In genomic region chr19:37238651-37239050, GRCm38 (mm10) we compare ENCODE assay signal across 12 mouse cellular contexts. TPM values are rescaled to one million over a fixed set of nuclear protein-coding genes. Genes with fewer than 3 reads are reported as not detected.
DNase-seq lines count a peak whose midpoint lies in the region; ATAC-seq and TF ChIP-seq lines count a peak whose summit lies in the region.
"Had no signal": no experiment of that assay in that cellular context is flagged by ENCODE, and none has a peak within 500 bp of the region (broad histone marks: within the 10 kb centered on the region; RNA-seq: fewer than 3 reads in every experiment).

No protein-coding gene starts in this region.

- peak; percentile 52; the same call in 1 of the 2 replicates for ATAC-seq in hindbrain, embryonic 16.5 days
- no peak for ATAC-seq in hindbrain, embryonic 11.5 days (ENCODE audit: low FRiP score)
- ATAC-seq in forebrain, embryonic 15.5 days (replicated peaks): peak; percentile 42; the same call in 1 of the 2 replicates
- ATAC-seq in midbrain, embryonic 13.5 days: 0 out of 2 replicates have a peak, but pooled peaks have one; percentile 3
- ATAC-seq in granulocyte monocyte progenitor cell, adult 5-6 weeks (replicated peaks; ENCODE audit: poor library complexity, severe bottlenecking): no peak

- intact Hi-C loops in left cerebral cortex, postnatal 4 days (cut with DNase I): loop anchor here (5.0 kb wide), 1 partner anchor 271 kb away; no protein-coding TSS in a partner anchor

- H3K9me3 ChIP-seq in hindbrain, embryonic 16.5 days (ENCODE audit: control insufficient read depth, low read length): no peaks in the 10 kb centered on the region
- no peaks in the 10 kb centered on the region for H3K9me3 ChIP-seq in hindbrain, embryonic 11.5 days (ENCODE audit: control insufficient read depth, low read length)
- no peaks in the 10 kb centered on the region for H3K9me3 ChIP-seq in forebrain, embryonic 15.5 days
- no peaks in the 10 kb centered on the region for H3K9me3 ChIP-seq in midbrain, embryonic 13.5 days
- H3K9me3 ChIP-seq: embryonic facial prominence, embryonic 12.5 days had no signal

- no peaks in the 10 kb centered on the region for H3K27me3 ChIP-seq in hindbrain, embryonic 16.5 days (replicated peaks; ENCODE audit: control insufficient read depth, insufficient read depth, low read length)
- H3K27me3 ChIP-seq in hindbrain, embryonic 11.5 days (ENCODE audit: control insufficient read depth, insufficient read depth, low read length): peaks cover 20% of the 10 kb centered on the region
- H3K27me3 ChIP-seq in forebrain, embryonic 15.5 days: peaks cover 10% of the 10 kb centered on the region; the same call in 1 of the 2 replicates
- H3K27me3 ChIP-seq in midbrain, embryonic 13.5 days: peaks cover 23% of the 10 kb centered on the region

- no peak for DNase-seq in hindbrain, embryonic 11.5 days (ENCODE audit: low spot score)
- no peak for DNase-seq in left cerebral cortex, postnatal 4 days
- no peak for DNase-seq in cerebellum, adult 18-20 months
- DNase-seq: right cerebral cortex, postnatal 14 days had no signal

- no peaks in the 10 kb centered on the region for H3K36me3 ChIP-seq in hindbrain, embryonic 16.5 days (ENCODE audit: control insufficient read depth, insufficient read depth, low read length)
- no peaks in the 10 kb centered on the region for H3K36me3 ChIP-seq in hindbrain, embryonic 11.5 days (ENCODE audit: control insufficient read depth, insufficient read depth, low read length)
- H3K36me3 ChIP-seq in forebrain, embryonic 15.5 days: no peaks in the 10 kb centered on the region
- no peaks in the 10 kb centered on the region for H3K36me3 ChIP-seq in midbrain, embryonic 13.5 days
- H3K36me3 ChIP-seq: embryonic facial prominence, embryonic 12.5 days had no signal

- H3K4me3 ChIP-seq in hindbrain, embryonic 16.5 days (ENCODE audit: low read length): no peak overlapping the region
- no peak overlapping the region for H3K4me3 ChIP-seq in hindbrain, embryonic 11.5 days (ENCODE audit: low read depth, low read length)
- H3K4me3 ChIP-seq in bone marrow, adult 2 months (replicated peaks; ENCODE audit: control insufficient read depth, low read depth, low read length): no peak overlapping the region
- no peak overlapping the region for H3K4me3 ChIP-seq in forebrain, embryonic 15.5 days
- no peak overlapping the region for H3K4me3 ChIP-seq in midbrain, embryonic 13.5 days (replicated peaks)
- H3K4me3 ChIP-seq: embryonic facial prominence, embryonic 12.5 days; heart, adult 2 months; myocyte had no signal

- WGBS in hindbrain, embryonic 16.5 days: 19% methylated on average over 7 of the region's 7 CpGs
- WGBS in hindbrain, embryonic 11.5 days: 14% methylated on average over 7 of the region's 7 CpGs
- WGBS in bone marrow, adult 2 months: 36% methylated on average over 7 of the region's 7 CpGs
- 10% methylated on average over 7 of the region's 7 CpGs for WGBS in forebrain, embryonic 15.5 days
- WGBS in midbrain, embryonic 13.5 days: 8% methylated on average over 7 of the region's 7 CpGs

- H3K4me1 ChIP-seq in hindbrain, embryonic 16.5 days (ENCODE audit: control insufficient read depth, insufficient read depth, low read depth, low read length): peaks cover 5% of the 10 kb centered on the region
- no peaks in the 10 kb centered on the region for H3K4me1 ChIP-seq in hindbrain, embryonic 11.5 days (replicated peaks; ENCODE audit: control insufficient read depth, insufficient read depth, low read length)
- H3K4me1 ChIP-seq in bone marrow, adult 2 months (ENCODE audit: control insufficient read depth, insufficient read depth, low read length): peaks cover 2% of the 10 kb centered on the region; the same call in 1 of the 2 replicates
- peaks cover 16% of the 10 kb centered on the region for H3K4me1 ChIP-seq in forebrain, embryonic 15.5 days
- peaks cover 24% of the 10 kb centered on the region for H3K4me1 ChIP-seq in midbrain, embryonic 13.5 days (replicated peaks)

- no peak for TF ChIP-seq CTCF in bone marrow, adult 2 months (IDR thresholded peaks at IDR 0.05; ENCODE audit: control insufficient read depth, insufficient read depth, low read length)

- 0 out of 2 replicates have a peak overlapping the region, but pooled peaks have one; percentile 1 for H3K4me2 ChIP-seq in hindbrain, embryonic 16.5 days (ENCODE audit: low read length)
- no peak overlapping the region for H3K4me2 ChIP-seq in hindbrain, embryonic 11.5 days (replicated peaks; ENCODE audit: low read depth, low read length)
- H3K4me2 ChIP-seq in forebrain, embryonic 15.5 days (replicated peaks): no peak overlapping the region
- H3K4me2 ChIP-seq in midbrain, embryonic 13.5 days (replicated peaks): peak overlapping the region; percentile 34; the same call in 1 of the 2 replicates
- H3K4me2 ChIP-seq: embryonic facial prominence, embryonic 12.5 days had no signal

- no peak overlapping the region for H3K27ac ChIP-seq in hindbrain, embryonic 16.5 days (ENCODE audit: low read depth, low read length)
- no peak overlapping the region for H3K27ac ChIP-seq in hindbrain, embryonic 11.5 days (ENCODE audit: low read depth, low read length)
- peak overlapping the region; percentile 89 for H3K27ac ChIP-seq in bone marrow, adult 2 months (ENCODE audit: control insufficient read depth, insufficient read depth, low read depth, low read length, poor library complexity)
- no peak overlapping the region for H3K27ac ChIP-seq in forebrain, embryonic 15.5 days (replicated peaks)
- no peak overlapping the region for H3K27ac ChIP-seq in midbrain, embryonic 13.5 days
- H3K27ac ChIP-seq: embryonic facial prominence, embryonic 12.5 days; heart, adult 2 months had no signal

- TF ChIP-seq POLR2A in bone marrow, adult 2 months (IDR thresholded peaks at IDR 0.05; ENCODE audit: borderline replicate concordance, control insufficient read depth, low read depth, low read length): no peak

- no peak overlapping the region for H3K9ac ChIP-seq in hindbrain, embryonic 16.5 days (ENCODE audit: low read depth, low read length)
- no peak overlapping the region for H3K9ac ChIP-seq in hindbrain, embryonic 11.5 days (ENCODE audit: low read depth, low read length)
- H3K9ac ChIP-seq in forebrain, embryonic 15.5 days (replicated peaks): no peak overlapping the region
- H3K9ac ChIP-seq in midbrain, embryonic 13.5 days (replicated peaks): no peak overlapping the region
- H3K9ac ChIP-seq: embryonic facial prominence, embryonic 12.5 days had no signal

RNA-seq across cellular contexts. Expression of gene Cpeb3, which starts 30.2 kb away (rescaled TPM):
- polyA plus RNA-seq in hindbrain, embryonic 16.5 days (2015; fragmentation: Nextera tagmentation; extraction: Ambion mirVana): 10.4 and 10.9 TPM in 2 replicates
- 2.4 and 4.9 TPM in 2 replicates for polyA plus RNA-seq in hindbrain, embryonic 11.5 days (2014; fragmentation: Nextera tagmentation; extraction: Ambion mirVana)
- 6.1 and 9.1 TPM in 2 replicates for polyA plus RNA-seq in bone marrow, adult 2 months (2011; ENCODE audit: insufficient read depth, insufficient read length, low replicate concordance, missing spikeins)
- 7.4 and 10.1 TPM in 2 replicates for polyA plus RNA-seq in forebrain, embryonic 15.5 days (2015; fragmentation: Nextera tagmentation; extraction: Ambion mirVana)
- 7.7 and 11.0 TPM in 2 replicates for polyA plus RNA-seq in midbrain, embryonic 13.5 days (2015; fragmentation: Nextera tagmentation; extraction: Ambion mirVana)
- 0.56 TPM in 1 of 2 replicates, not detected in the other for total RNA-seq in granulocyte monocyte progenitor cell, adult 5-6 weeks (2014; fragmentation: Nextera tagmentation)
- 0.10 TPM in 1 of 2 replicates, not detected in the other for total RNA-seq in granulocyte monocyte progenitor cell, adult 5-6 weeks (2017)
- total RNA-seq in left cerebral cortex, postnatal 4 days (2021): 10 to 100 TPM; 36.7 to 38.6 TPM

RNA-seq across cellular contexts. Expression of gene March5, which starts 31.3 kb away (rescaled TPM):
- polyA plus RNA-seq in hindbrain, embryonic 16.5 days (2015; fragmentation: Nextera tagmentation; extraction: Ambion mirVana): 82.7 and 83.2 TPM in 2 replicates
- 152 and 157 TPM in 2 replicates for polyA plus RNA-seq in hindbrain, embryonic 11.5 days (2014; fragmentation: Nextera tagmentation; extraction: Ambion mirVana)
- polyA plus RNA-seq in bone marrow, adult 2 months (2011; ENCODE audit: insufficient read depth, insufficient read length, low replicate concordance, missing spikeins): 103 and 126 TPM in 2 replicates
- 124 and 135 TPM in 2 replicates for polyA plus RNA-seq in forebrain, embryonic 15.5 days (2015; fragmentation: Nextera tagmentation; extraction: Ambion mirVana)
- polyA plus RNA-seq in midbrain, embryonic 13.5 days (2015; fragmentation: Nextera tagmentation; extraction: Ambion mirVana): 119 and 126 TPM in 2 replicates
- total RNA-seq in granulocyte monocyte progenitor cell, adult 5-6 weeks (2014; fragmentation: Nextera tagmentation): 63.3 and 80.4 TPM in 2 replicates
- 48.1 and 64.0 TPM in 2 replicates for total RNA-seq in granulocyte monocyte progenitor cell, adult 5-6 weeks (2017)
- total RNA-seq in left cerebral cortex, postnatal 4 days (2021): 100 to 1,000 TPM in 1 of 2 experiments, 10 to 100 TPM in 1; 99.0 to 104 TPM

Comparison
In these comparisons a context has a peak if more than half of its experiments do, and no peak if none do; other contexts are left out.
1. ATAC-seq: peak in hindbrain, embryonic 16.5 days (single experiment), forebrain, embryonic 15.5 days (single experiment) and midbrain, embryonic 13.5 days (single experiment); none in hindbrain, embryonic 11.5 days (single experiment) and granulocyte monocyte progenitor cell, adult 5-6 weeks (single experiment).
2. H3K4me2 ChIP-seq: peak in hindbrain, embryonic 16.5 days (single experiment) and midbrain, embryonic 13.5 days (single experiment); none in hindbrain, embryonic 11.5 days (single experiment) and forebrain, embryonic 15.5 days (single experiment).